Mouse (Mus musculus) T-helper 17 cell (primary cell): ENCODE data around the gene Prkcg.

Experiments
- in situ Hi-C, 2 experiments: fragments of 300-600 bp; cut with MboI, MseI; formaldehyde crosslinking; loops; 1 replicate in 1 of 2; 2 replicates in 1 of 2; pipeline ENCODE4 v1.15.1; 2025; ENCODE audit warnings: high pct_unique_total_duplicates in 2 of 2

Gene Prkcg

DNA sequence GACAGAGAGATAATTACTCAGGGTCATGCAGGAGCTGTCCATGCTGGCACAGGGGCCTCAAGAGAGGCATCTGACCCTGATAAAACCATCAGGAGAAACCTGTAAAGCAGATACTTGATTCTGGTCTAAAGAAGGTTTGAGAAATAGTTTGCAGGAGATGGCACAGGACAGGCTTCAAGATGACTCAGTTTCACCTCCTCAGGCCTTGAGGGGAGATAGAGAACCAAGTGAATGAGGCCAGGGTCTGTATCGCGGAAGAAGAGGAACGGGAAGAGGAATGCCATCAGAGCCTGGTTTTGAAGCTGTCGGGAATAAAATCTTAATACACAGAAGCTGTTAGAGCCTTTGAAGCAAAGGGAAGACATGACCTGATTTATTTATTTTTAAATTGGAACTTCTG, 28.7 kb downstream of the Prkcg start:
- in situ Hi-C loops = no loop called here

DNA sequence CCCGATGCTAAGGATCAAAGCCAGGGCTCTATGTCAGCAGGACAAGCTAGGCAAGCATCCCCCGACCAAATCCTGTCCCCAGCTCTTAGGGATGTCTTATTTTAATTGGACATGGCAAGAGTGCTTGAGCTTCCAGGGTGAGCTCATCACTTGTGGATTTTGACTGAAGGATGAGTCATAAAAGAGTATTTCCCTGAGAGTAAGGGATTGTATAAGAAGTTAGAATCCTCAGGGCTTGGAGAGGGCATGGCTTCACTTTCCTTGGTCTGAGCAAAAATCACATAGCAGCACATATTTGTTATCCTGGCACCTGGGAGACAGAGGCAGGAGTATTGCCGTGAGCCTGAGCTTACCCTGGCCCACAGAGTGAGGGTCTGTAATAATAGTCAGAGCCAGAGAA, 31.9 kb downstream of the Prkcg start:
- in situ Hi-C loops = no loop called here

DNA sequence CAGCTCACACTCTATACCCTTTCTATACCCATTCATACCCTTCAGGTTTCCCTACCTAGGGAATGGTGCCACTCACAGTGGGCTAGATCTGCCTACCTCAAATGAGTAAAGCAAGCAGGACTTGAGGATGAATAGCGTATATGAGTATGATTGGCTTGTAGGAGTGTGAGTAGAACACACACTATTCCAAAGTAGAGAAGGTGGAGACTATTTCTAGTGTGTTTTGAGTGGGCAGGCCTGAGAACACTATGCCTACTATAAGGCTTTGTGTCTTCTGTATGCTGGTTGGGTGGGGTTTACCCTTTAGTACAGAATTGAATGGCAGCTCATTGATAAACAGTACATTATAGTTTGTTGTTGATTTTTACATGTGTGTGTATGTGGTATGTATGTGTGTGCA, 34.8 kb downstream of the Prkcg start:
- in situ Hi-C loops = no loop called here

DNA sequence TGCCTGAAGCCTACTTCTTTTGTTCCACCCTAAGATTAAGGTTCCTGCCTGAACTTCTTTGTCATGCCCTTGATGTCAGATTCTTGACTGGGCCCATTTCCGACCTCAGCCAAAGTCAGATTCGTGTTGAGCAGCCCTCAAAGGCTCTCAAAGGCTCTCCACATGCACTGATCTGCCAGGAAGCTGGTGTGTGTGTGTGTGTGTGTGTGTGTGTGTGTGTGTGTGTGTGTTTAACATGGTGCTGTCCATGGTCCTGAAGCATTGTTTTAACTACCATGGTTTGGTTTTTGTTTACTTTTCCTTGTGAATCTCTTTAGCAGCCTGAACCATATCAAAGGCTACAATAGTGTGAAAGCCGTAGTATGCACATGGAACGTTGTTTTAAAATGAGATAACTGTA, 39.0 kb downstream of the Prkcg start:
- in situ Hi-C loops = no loop called here

DNA sequence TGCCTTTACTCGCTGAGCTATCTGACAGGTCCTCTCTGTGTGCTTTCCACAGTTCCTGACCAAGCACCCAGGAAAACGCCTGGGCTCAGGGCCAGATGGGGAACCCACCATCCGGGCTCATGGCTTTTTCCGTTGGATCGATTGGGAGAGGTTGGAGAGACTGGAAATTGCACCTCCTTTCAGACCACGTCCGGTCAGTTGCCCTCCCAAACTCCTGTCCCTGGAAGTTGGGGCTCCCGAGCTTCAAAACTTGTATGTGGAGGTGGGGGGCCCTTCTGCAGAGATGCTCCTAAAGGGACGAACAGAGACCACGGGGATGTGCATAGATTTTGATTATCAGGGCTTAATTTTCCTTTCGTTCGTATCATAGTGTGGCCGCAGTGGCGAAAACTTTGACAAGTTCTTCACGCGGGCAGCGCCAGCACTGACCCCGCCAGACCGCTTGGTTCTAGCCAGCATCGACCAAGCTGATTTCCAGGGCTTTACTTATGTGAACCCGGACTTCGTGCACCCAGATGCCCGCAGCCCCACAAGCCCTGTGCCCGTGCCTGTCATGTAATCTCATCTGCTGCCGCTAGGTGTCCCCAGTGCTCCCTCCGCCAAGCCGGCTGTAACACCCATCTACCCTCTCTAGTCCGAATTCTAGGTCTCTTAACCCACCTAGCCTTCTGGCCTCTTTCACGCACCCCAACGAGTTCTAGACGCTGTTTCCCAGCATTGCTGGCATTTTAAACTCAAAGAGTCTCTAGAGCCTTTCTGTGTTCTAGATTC, 41.0 kb downstream of the Prkcg start:
- in situ Hi-C loops = no loop called here

DNA sequence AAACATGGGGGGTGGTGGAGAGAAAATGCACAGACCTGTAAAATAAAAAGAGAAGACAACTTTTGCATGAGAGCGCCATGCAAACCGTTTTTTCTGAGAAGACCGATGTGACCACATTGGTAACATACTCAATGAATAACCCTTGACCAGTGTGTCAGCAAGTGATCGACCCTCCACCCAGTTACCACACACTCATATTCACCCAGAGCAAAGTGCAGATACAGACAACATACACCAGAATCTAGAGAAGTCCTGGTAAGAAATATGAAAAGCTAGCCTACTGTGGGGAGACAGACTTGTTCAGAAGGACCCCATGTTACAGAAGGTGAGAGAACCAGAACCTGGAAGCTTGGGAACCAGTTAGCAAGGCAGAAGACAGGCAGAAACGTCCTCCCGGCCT, 42.2 kb downstream of the Prkcg start:
- in situ Hi-C loops = no loop called here

DNA sequence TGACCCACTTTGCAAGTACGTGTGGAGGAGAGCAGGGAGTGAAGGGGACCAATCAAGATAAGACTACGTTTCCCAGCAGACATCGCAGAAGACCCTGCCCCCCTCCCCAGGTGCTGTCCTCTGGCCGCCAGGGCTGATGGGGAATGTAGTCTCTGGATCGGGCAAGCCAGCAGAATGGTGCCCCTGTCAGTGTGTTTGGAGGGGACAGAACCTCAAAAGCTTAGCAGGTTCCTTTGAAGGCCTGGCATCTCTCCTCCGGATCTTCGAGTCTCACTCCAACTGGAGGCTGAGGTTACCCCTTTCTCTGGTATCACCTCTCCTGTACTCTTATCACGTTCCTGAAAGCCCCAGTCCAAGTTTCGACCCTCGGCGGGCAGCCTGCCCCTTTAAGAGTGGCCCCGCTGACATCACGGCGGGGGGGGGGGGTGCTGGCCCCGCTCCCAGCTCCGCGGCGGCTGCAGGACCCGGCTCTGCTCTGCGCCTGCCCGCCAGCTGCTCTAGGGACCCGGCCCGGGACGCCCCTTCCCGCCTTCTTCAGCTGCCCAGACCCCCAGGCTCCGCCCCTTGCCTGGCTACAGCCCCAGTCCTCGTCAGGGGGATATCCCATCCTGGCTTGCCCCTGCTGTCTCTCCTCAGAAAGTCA, 42.7 kb downstream of the Prkcg start:
- in situ Hi-C loops = no loop called here

DNA sequence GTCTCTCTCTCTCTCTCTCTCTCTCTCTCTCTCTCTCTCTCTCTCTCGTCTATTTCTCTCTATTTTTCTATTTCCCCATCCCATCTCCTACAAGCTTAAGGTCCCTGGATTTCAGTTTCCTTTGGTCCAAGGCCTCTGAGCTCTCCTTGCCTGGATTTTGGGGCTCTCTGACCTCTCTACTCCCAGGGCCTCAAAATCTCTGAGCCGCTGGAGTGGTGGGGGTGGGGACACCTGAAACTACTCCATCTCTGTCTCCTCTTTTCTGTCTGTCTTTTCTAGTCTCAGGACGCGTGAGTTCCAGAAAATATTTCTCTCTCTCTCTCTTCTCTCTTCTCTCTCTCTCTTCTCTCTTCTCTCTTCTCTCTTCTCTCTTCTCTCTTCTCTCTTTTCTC, 43.2 kb downstream of the Prkcg start:
- in situ Hi-C loops = no loop called here

DNA sequence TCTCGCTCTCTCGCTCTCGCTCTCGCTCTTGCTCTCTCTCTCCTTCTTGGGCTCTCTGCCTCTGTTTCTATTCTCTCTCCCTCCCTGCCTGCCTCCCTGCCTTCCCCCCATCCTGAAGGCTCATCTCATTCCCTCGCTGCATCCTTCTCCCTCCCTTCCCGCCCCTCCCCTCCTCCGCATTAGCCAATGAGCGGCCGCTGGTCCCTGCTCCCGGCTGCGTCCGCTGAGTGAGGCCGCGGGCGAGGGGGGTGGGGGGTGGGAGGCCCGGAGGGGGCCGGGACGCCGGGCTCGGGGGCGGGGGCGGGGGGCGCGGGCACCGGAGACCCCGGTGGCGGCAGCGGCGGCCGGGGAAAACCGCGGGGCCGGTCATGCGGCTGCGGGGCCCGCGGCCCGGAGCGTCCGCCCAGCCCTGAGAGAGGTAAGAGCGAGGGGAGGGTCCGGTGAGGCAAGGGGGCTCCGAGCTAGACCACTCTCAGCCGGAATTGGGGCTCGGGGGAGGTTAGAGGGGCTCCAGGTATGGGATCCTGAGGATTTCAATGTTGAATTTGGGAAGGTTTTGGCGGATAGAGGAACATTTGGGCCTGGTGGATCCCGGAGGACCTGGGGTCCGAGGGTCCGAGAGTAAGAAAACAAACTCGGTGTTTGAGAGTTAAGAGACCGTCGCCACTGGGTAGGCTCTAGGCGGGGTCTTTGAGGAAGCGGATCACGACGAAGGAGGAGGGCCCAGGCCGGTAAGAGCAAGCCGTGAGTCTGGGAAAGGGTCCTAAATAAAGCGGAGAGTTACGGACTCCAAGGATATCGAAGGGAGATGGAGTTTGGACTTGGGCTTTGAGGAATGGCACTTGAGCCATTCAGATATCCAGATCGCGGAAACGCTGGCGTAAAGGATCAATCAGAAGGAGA, 43.9 kb downstream of the Prkcg start, which contains the start of gene Cacng7:
Gene Cacng7 (plus strand): TSS at position 337 of the 903 bp plus-strand sequence.
- in situ Hi-C loops = no loop called here

DNA sequence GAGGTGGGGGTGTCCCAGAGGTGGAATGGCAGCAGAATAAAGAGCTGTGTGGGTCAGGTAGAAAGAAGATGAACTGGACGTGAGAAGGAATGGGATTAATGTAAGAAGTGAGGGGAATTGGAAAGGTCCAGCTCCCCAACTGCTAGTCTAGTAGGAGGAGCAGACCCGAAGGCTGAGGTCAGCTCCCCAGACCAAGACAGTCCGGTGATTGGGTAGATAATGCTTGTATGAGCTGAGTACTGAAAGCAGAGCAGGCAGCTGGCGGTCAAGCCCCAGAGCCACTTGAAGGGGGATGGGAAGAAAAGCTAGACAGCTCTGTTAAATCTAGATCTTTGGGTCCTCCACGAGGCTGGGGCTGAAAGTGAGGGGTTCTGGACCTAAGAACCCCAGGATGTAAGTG, 44.6 kb downstream of the Prkcg start:
- in situ Hi-C loops = no loop called here

DNA sequence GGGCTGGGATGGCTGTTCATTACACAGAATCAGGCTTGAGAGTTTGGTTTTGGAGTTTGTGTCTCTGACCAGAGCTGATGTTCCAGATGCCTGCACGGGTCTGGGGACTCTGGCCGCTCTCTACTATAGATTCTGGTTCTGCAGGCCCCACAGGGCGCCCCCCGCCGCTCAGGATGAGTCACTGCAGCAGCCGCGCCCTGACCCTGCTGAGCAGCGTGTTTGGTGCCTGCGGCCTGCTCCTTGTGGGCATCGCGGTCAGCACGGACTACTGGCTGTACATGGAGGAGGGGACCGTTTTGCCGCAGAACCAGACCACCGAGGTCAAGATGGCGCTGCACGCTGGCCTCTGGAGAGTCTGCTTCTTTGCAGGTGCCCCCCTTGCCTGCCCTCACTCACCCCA, 47.4 kb downstream of the Prkcg start:
- in situ Hi-C loops = loop anchor here in 1 of 2 experiments (5.0 kb wide), 1 partner anchor 106 kb away; no protein-coding TSS in a partner anchor

DNA sequence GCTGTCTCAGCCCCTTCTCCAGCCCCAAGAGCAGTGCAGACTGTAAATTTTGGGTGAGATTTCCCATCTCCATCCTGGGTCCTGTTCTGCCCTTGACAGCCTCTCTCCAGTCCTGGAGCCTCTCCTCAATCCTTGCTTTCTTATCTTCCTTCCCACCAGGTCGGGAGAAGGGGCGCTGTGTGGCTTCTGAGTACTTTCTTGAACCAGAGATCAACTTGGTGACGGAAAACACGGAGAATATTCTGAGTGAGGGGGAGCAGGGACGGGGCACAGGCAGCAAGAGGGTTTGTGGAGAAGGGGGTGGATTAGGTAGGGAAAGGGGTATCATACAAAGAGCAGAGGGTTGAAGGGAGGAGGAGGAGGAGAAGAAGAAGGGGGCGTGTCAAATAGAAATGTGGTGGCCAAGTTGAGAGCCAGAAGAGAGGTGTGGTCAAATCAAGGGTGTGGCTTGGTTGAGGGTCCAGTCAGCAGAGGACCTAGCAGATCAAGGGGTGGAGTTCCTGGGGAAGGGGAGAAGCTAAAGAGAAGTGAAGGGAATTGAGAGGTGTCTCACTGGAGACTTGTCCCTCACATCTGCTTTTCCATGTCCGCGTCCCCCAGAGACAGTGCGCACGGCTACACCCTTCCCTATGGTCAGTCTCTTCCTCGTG, 49.4 kb downstream of the Prkcg start:
- in situ Hi-C loops = loop anchor here in 1 of 2 experiments (5.0 kb wide), 1 partner anchor 104 kb away; no protein-coding TSS in a partner anchor

DNA sequence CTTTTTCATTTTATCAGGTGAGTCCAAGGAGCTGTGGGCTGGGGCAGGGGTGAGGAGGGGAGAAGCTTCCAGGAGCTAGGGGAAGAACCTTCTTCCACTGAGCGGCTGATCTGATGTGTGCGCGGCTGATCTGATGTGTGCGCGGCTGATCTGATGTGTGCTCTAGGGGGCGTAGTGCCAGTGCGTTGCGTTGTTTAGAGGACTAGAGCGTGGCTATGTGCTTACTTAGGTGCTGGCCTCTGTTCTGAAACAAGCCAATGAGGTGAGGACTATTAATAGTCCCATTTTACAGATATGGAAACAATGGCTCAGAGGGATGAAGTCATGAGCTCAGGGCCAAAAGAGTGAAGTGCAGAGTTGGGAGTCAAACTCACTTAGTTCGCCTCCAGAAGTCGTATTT, 50.0 kb downstream of the Prkcg start:
- in situ Hi-C loops = loop anchor here in 1 of 2 experiments (5.0 kb wide), 1 partner anchor 103 kb away; no protein-coding TSS in a partner anchor

DNA sequence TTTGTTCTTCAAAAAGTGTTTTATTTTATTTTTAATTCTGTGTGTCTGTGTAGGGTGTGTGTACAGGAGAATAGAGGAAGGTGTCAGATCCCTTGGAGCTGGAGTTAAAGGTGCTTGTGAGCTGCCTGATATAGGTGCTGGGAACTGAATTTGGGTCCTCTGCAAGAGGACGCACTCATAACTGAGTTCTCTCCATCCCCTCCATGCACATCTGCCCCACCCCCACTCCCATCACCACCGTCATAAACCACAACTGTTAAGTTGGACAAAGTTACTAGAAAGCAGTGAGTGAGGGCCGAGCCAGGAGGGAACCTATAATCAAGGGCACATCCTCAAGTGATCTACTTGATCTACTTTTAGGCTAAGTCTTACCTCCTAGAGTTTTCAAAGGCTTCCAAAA, 54.9 kb downstream of the Prkcg start:
- in situ Hi-C loops = no loop called here

DNA sequence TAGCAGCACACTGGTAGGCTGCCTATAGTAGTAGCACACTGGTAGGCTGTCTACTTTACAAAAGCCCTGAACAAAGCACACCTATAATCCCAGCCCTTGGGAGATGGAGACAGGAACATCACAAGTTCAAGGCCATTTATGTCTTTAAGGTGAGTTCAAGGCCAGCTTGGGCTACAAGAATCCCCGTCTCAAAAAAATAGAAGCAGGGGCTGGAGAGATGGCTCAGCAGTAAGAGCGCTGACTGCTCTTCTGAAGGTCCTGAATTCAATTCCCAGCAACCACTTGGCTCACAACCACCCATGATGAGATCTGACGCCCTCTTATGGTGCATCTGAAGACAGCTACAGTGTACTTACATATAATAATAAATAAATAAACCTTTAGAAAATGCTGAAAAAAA, 56.3 kb downstream of the Prkcg start:
- in situ Hi-C loops = no loop called here

DNA sequence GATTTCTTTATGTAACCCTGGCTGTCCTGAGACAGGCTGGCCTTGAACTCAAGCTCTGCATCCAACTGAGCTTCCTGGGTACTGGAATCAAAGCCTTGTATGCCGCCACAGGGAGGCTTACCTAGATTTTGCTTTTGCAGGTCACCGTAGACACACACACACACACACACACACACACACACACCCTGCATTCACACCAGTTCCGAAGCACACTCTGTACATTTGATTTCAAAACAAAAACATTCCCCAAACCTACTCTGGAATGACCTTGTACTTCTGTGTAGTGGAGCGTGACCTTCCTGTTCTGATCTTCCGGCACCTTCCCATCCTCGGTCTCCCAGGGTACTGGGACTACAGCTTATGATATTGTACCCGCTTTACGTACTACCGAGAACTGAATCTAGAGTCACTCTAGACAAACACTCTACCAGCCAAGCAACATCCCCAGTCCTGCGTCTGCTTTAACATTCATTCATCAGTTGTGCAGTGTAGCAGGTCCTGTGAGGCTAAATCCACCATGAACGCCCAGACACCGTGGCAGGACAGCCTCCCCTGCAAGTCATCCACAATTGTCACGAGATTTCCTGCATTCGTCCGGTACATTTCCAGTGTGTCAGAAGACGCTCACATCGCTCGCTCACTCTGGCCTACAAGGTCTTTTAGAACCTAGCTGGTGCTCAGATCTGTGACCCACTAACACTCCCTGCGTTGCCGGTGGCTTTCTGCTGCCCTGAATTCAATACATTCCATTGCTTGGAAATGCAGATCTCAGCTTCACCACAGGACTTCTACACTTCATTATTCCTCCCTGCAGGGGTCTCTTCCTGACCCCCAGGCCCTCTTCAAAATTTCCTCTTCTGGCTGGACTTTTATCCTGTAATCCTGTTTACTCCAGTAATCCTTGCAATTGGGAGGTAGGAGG, 58.6 kb downstream of the Prkcg start:
- in situ Hi-C loops = no loop called here

DNA sequence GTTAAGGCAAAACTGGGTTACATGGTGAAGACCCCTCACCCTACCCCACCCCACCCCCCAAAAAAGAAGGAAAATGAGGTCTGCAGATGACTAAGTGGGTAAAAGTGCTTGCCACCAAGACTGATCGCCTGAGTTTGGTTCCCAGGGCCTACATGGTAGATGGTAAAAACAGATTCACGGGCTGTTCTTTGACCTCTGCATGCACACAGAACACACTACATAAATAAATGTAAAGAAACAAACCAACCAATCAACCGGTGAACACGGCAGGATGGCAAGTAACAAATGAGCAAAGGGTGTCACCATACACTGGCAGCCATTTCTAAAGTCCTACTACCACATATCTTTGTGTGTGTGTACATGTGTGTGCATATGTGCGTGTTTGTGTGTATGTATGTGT, 59.3 kb downstream of the Prkcg start:
- in situ Hi-C loops = no loop called here

DNA sequence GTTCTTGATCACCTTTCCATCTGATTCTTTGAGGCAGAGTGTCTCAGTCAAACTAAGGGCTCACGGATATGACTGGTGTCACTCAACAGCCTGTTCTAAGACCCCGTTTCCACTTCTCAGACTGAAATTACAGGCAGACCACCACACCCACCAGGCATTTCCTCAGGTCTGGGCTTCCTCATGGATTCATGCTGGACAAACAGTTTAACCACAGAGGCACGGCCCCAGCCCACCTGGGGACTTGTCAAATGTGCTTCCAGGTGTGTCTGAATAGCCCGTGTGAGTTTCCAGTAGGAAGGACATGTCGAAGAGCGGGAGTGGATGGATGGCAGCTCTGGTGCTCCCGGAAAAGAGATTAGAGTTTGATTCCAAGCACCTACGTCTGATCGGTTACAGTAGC, 60.8 kb downstream of the Prkcg start:
- in situ Hi-C loops = no loop called here

DNA sequence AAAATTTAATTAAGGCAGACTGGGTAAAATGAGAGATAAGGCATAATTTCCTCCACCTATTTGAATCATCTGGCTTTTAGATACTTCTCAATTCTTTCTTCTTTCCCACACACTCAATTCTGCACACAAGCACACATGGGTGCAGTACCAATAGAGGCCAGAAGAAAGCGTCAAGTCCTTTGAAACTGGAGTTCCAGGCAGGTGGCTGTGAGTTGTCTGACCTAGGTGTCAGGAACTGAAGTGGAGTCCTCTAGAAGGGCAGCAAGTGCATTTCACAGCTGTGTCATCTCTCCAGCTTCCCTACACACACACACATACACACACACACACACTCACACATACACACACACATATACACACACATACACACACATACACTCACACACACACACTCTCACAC, 62.6 kb downstream of the Prkcg start:
- in situ Hi-C loops = no loop called here

DNA sequence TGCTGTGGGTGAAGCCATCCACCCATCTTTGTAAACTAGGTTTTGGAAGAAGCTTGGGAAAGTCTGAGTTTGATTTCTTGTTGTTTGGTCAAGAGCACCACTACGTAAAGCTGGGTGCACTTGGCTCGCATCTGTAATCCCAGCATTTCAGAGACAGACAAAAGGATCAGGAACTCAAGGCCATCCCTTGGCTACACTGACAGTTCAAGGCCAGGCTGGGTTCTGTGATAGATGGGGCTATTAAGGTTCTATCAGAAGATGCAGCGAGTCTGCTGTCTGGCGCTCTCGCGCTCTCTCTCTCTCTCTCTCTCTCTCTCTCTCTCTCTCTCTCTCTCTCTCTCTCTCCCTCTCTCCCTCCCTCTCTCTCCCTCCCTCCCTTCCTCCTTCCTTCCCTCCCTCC, 65.9 kb downstream of the Prkcg start:
- in situ Hi-C loops = no loop called here

DNA sequence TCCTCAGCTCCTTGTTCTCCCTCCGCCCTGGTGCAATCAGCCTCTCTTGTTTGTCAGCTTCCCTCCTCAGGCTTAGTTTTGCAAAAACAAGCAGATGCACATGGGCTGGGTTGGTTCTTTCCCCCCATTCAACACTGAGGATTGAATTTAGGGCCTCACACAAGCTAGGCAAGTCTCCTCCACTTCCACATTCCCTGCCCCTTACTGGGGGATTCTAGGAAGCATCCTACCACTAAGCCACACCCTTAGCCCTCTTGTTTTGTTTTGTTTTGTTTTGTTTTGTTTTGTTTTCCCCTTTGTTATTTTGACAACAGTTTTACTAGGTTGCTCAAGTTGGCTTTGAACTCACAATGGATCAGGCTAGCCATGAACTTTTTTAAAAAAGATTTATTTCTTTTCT, 71.7 kb downstream of the Prkcg start:
- in situ Hi-C loops = no loop called here
